Mouse (Mus musculus): ENCODE results near the gene Eml6. TPM values are rescaled to one million over a fixed set of nuclear protein-coding genes. Genes with fewer than 3 reads are reported as not detected.

Eml6 gene
- total RNA-seq, 1 experiment from 2014 or later = 0.70 TPM

DNA sequence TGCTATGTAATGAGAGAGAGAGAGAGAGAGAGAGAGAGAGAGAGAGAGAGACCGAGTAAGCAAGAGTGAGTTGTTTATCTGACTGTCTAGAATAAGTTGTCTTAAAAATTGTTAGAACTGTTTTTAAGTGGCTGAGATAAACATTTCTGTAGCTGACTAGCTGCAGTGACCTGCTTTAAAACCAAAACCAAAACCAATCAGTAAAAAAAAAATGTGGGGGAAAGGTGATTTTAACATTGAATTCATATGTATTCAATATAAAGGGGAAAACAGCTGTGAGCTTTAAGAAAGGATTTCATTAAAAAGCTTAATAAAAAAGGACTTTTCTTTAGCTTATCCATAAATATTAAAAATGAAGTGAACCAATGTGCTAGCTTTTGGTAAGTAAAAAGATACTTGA, 306.2 kb downstream of the Eml6 start:
- ATAC-seq (ENCODE audit: extremely low read depth, insufficient number of reproducible peaks, low FRiP score, poor library complexity, severe bottlenecking) = no peak

DNA sequence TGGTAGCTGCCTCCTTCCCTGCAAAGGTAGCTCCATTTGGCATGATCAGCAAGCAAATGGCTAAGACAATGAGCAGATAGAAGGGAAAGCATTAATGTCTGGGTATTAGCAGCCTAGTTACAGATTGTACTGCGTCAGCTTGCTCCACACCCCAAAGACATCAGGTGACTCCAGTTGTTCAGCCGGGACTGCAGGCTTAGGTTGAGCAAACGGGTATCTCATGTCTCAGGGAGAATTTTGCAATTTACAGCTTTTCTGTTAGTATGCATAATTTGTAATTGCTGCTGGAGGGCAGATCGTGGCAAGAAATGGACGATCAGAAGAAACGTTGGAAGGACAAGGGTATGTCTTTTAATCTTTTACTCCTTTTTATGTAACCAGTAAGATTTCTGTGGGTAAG, 307.3 kb downstream of the Eml6 start:
- ATAC-seq (ENCODE audit: extremely low read depth, insufficient number of reproducible peaks, low FRiP score, poor library complexity, severe bottlenecking) = no peak

DNA sequence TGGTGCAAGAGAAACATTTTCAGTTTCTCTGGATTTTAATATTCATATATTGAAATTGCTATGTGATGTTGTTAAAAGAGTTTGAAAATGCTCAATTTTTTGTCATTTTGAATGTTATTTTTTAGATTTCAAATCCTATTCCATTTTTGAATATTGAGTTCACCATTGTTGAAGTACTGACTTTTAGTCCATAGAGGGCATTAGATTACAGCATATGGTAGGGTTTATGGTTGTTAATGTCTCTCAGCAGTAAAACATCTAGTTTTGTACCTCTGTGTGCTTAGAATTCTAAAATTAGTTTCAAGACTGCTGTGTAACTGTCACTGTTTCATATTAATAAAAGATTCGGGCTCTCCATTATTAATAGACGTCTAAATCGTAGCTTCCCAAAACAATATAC, 310.3 kb downstream of the Eml6 start:
- no peak for ATAC-seq (ENCODE audit: extremely low read depth, insufficient number of reproducible peaks, low FRiP score, poor library complexity, severe bottlenecking)

DNA sequence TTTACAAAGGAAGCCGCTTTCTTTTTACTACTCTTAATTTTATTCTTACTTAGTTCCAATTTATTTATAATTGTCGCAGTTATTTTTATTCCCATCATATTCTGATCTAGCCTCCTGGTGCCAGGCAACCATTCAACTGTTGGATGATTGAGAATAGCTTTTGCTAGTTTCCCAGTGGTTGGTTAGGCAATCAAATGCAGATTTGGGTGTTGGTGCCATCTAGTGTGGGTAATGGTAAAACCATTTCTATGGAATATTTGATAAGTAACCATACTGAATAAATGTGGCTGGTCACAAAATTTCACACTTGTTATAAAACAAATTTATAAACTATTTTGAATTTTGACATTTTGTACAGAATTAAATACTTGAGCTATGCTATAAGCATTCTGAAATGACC, 311.0 kb downstream of the Eml6 start:
- ATAC-seq (ENCODE audit: extremely low read depth, insufficient number of reproducible peaks, low FRiP score, poor library complexity, severe bottlenecking) = no peak

DNA sequence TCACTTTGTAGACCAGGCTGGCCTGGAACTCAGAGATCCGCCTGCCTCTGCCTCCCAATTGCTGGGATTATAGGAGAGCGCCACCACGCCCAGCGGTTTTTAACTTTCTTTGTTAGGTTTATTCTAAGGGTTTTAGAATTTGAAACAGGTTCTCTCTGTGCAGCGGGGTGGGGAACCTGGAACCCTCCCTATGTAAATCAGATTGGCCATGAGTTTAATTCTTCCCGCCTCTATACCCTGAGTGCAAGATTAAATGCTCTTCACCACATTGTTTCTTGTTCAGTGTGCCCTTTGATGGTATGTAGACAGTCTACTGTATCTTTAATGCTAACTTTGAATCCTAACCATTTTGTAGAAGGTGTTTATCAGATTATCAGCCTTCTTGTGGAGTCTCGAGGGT, 311.7 kb downstream of the Eml6 start:
- no peak for ATAC-seq (ENCODE audit: extremely low read depth, insufficient number of reproducible peaks, low FRiP score, poor library complexity, severe bottlenecking)

DNA sequence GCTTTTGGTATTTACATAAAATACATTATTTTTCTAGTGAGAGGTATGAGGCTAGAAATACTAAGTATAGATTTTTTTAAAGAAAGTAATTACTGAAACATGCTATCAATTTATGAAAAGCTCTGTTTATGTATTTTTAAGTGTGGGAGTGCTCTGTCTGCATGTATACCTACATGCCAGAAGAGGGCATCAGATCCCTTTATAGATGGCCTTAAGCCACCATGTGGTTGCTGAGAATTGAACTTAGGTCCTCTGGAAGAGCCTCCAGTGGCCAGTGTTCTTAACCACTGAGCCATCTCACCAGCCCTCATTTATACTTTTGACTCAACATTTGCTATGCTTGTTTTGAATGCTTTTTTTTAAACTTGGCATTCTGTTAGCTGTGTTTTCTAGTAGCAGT, 316.3 kb downstream of the Eml6 start:
- ATAC-seq (ENCODE audit: extremely low read depth, insufficient number of reproducible peaks, low FRiP score, poor library complexity, severe bottlenecking) = no peak

DNA sequence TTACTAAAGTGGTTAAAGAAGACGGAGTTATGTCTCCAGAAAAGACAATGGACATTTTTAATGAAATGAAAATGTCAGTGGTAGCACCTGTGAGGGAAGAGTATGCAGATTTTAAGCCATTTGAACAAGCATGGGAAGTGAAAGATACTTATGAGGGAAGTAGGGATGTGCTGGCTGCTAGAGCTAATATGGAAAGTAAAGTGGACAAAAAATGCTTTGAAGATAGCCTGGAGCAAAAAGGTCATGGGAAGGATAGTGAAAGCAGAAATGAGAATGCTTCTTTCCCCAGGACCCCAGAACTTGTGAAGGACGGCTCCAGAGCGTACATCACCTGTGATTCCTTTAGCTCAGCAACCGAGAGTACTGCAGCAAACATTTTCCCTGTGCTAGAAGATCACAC, 319.0 kb downstream of the Eml6 start:
- ATAC-seq (ENCODE audit: extremely low read depth, insufficient number of reproducible peaks, low FRiP score, poor library complexity, severe bottlenecking) = no peak

DNA sequence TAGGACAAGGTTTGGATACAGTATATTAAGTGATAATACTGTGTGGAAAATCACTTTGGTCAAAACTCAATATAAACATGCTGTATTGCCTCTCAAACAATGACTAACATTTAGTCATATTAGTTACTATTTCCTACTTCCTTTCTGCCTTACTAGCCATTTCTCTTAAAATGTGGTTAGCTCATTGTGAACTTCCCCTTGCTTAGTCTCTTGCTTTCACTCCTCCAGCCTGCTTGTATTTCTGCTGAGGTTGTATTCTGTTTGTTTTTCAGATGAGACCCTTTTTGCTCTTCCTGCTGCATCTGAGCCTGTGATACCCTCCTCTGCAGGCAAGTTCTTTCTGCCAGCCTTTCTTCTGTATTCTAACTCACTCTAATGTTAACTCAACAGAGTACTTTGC, 320.6 kb downstream of the Eml6 start:
- ATAC-seq (ENCODE audit: extremely low read depth, insufficient number of reproducible peaks, low FRiP score, poor library complexity, severe bottlenecking) = peak; percentile 82; the same call in 1 of the 2 replicates

DNA sequence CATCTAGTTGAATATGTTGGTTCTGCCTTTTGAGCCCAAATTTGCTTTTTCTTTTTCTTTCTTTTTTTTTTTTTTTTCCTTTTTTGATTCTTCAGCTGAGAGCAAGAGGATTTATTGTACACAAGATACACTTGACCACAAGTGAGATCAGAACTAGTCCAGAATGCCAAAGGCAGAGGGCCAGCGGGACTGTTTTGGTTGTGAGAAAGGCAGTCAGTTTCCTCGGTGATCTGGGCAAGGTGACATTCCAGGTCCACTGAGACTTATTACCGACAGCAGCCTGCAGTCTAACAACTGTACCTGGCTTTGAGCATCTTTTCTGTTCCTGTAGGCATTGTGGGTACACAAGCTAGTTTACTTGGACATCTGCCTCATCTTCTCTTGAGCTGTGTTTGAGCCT, 323.1 kb downstream of the Eml6 start:
- ATAC-seq (ENCODE audit: extremely low read depth, insufficient number of reproducible peaks, low FRiP score, poor library complexity, severe bottlenecking) = no peak

DNA sequence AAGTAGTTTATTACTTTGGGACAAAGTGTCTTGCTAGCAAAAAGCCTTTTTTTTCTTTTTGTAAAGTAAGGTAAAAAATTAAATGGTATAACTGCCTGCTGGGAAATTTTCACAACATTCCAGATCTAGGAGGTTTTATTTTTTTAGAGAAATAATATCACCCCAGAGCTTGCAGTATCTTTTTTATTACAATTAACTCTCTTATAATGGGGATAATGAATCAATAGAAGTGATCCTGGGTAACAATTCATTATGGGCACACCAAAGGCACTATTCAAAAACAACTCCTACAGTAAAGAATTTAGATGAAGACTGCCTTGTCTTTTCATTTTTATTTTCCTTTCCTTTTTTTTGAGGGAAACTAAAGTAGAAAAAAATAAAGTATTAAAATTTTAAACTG, 331.1 kb downstream of the Eml6 start:
- ATAC-seq (ENCODE audit: extremely low read depth, insufficient number of reproducible peaks, low FRiP score, poor library complexity, severe bottlenecking) = no peak

DNA sequence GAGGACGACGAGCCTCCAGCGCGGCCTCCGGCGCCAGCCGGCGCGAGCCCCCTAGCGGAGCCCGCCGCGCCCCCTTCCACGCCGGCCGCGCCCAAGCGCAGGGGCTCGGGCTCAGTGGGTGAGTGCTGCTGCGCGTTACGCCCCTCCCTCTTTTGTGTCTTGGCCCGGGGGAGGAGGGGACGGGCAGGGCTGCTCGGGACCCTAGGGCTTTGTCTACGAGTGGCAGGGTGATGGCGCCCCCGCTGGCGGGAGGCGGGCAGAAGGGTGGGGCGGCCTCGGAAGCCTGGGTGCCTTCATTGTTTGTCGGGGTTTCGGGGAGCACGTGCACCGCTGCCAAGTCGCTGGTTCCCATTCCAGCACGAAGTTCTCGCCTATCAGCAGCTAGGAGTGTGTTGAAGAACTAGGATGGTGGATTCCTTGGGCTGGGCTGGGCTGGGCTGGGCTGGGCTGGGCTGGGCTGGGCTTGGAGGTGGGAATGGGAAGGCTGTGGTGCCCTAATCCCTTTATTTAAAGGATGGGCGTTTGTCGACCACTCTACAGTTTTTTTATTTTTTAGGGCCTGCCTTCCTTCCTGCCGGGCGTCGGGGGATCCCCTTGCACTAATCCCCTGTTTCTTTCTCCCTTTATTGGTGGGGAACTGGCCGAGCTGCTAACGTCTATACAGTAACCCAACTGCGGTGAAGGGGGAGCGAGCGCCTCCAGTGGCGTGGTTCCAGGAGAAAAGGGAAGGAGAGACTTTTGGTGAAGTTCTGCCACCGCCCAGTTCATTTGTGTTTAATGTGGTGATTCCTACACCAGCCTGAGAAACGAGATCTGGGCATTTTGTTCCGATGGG, 332.0 kb downstream of the Eml6 start:
- ATAC-seq (ENCODE audit: extremely low read depth, insufficient number of reproducible peaks, low FRiP score, poor library complexity, severe bottlenecking) = peak; percentile 53

Other genes with a start within 250 kb of the Eml6 start
- not detected in 2 replicates for gene 4931440F15Rik, start 200.4 kb downstream of the Eml6 start, total RNA-seq (2017)
- gene Sptbn1, start 242.1 kb upstream of the Eml6 start, total RNA-seq (2017) = 142 and 147 TPM in 2 replicates

All from neutrophil, adult 5-6 weeks (primary cell).